Mouse (Mus musculus) heart, postnatal 0 days (tissue): Measurements from ENCODE around the gene Sgk1. TPM values are rescaled to one million over a fixed set of nuclear protein-coding genes. Genes with fewer than 3 reads are reported as not detected.
"Not testable (repeated sequence)": the region's sequence is repeated elsewhere in the genome, so short reads cannot be mapped to it uniquely, and the experiment has no call there.

Source experiments
- ATAC-seq: fragments of 200-750 bp; cut with Nextera tagmentation; 2 replicates; pipeline ENCODE4 v1.8.0; 2017; ENCODE audit warnings: low read depth, moderate number of reproducible peaks, moderate library complexity; ENCODE audit not compliant: insufficient read depth
- DNase-seq: peaks from one replicate; pipeline ENCODE4 v3.0.0-alpha.2; 2016; ENCODE audit warnings: low spot score
- H3K27ac ChIP-seq: fragments of 300-500 bp; sonication (generic); 2 replicates; pipeline ENCODE4 v1.5.1; 2014; ENCODE audit warnings: low read depth, mild to moderate bottlenecking
- H3K27me3 ChIP-seq: fragments of 300-500 bp; sonication (generic); 2 replicates; pipeline ENCODE4 v1.6.1; 2014; ENCODE audit warnings: low read length, mixed read lengths; ENCODE audit not compliant: control insufficient read depth, insufficient read depth
- H3K36me3 ChIP-seq: fragments of 300-500 bp; sonication (generic); replicated peaks from 2 replicates; pipeline ENCODE4 v1.6.1; 2014; ENCODE audit warnings: low read length, mixed read lengths; ENCODE audit not compliant: control insufficient read depth, insufficient read depth
- H3K4me1 ChIP-seq: fragments of 300-500 bp; sonication (generic); 2 replicates; pipeline ENCODE4 v1.6.1; 2014; ENCODE audit warnings: antibody characterized with exemption; ENCODE audit not compliant: control insufficient read depth, insufficient read depth
- H3K4me2 ChIP-seq: fragments of 300-500 bp; sonication (generic); 2 replicates; pipeline ENCODE4 v1.6.1; 2014; ENCODE audit warnings: low read depth, mild to moderate bottlenecking, low read length, moderate library complexity
- H3K4me3 ChIP-seq: fragments of 300-500 bp; sonication (generic); 2 replicates; pipeline ENCODE4 v1.5.1; 2014; ENCODE audit warnings: low read depth, low read length
- H3K9ac ChIP-seq: fragments of 300-500 bp; sonication (generic); replicated peaks from 2 replicates; pipeline ENCODE4 v1.6.1; 2014; ENCODE audit warnings: low read depth, low read length, mixed read lengths
- H3K9me3 ChIP-seq: fragments of 300-500 bp; sonication (generic); replicated peaks from 2 replicates; pipeline ENCODE4 v1.6.1; 2016; ENCODE audit warnings: low read length; ENCODE audit not compliant: control insufficient read depth
- CTCF ChIP-seq: IDR thresholded peaks from 2 replicates; pipeline ENCODE4 v1.5.1; 2016; ENCODE audit warnings: antibody characterized with exemption, control low read depth, low read depth
- EP300 ChIP-seq: IDR thresholded peaks from 2 replicates; pipeline ENCODE4 v1.6.1; 2016; ENCODE audit warnings: antibody characterized with exemption, low read depth
- WGBS: fragments of 180-500 bp; shearing (Covaris S2); extraction: QIAGEN DNeasy Blood & Tissue Kit; methylation state at CpG from one replicate; pipeline ENCODE4 v1.1.7; 2014; 5-methylcytosine and 5-hydroxymethylcytosine counted together
- polyA plus RNA-seq: library from polyadenylated mRNA; unstranded; fragments of >200 nt; fragmentation: Nextera tagmentation; extraction: Ambion mirVana; gene quantifications from 2 replicates; pipeline ENCODE4 v1.2.1, GENCODE M21; 2015
- total RNA-seq: library from RNA; depleted of rRNA; stranded (reverse); fragments of >200 nt; gene quantifications from 2 replicates; pipeline ENCODE4 v1.2.3, GENCODE M21; 2014; ENCODE audit warnings: low replicate concordance; rRNA removed

Gene Sgk1
- total and polyA plus RNA-seq, 2 experiments from 2014 or later, result 35.8 to 134 TPM

DNA sequence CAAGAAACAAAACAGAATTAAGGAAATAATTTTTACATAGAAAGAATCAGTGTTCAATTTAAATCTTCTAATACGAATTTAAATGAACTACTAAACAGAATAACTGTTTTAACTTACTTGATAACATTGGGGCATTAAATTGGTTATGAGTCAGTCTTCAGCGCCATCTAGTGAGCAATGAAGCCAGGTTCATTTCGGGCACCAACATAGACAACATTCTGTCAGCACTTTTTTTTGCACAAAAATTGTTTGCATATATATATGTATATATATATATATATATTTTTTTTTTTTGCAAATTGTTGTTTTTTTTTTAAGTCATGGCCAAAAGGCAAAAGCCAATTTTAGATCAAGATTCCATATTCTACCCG, 125.8 kb downstream of the Sgk1 start:
- no peaks in the 10 kb centered on the region for H3K9me3 ChIP-seq
- H3K36me3 ChIP-seq, result no peaks in the 10 kb centered on the region
- H3K9ac ChIP-seq, result no peak overlapping the region
- H3K27ac ChIP-seq, result no peak overlapping the region
- WGBS, result 30% methylated on average over 4 of the region's 4 CpGs
- TF ChIP-seq CTCF (peak; percentile 55), EP300 (no peak)
- no peak overlapping the region for H3K4me2 ChIP-seq
- H3K4me3 ChIP-seq, result no peak overlapping the region
- no peaks in the 10 kb centered on the region for H3K4me1 ChIP-seq
- no peaks in the 10 kb centered on the region for H3K27me3 ChIP-seq
- no peak for ATAC-seq
- no peak for DNase-seq

DNA sequence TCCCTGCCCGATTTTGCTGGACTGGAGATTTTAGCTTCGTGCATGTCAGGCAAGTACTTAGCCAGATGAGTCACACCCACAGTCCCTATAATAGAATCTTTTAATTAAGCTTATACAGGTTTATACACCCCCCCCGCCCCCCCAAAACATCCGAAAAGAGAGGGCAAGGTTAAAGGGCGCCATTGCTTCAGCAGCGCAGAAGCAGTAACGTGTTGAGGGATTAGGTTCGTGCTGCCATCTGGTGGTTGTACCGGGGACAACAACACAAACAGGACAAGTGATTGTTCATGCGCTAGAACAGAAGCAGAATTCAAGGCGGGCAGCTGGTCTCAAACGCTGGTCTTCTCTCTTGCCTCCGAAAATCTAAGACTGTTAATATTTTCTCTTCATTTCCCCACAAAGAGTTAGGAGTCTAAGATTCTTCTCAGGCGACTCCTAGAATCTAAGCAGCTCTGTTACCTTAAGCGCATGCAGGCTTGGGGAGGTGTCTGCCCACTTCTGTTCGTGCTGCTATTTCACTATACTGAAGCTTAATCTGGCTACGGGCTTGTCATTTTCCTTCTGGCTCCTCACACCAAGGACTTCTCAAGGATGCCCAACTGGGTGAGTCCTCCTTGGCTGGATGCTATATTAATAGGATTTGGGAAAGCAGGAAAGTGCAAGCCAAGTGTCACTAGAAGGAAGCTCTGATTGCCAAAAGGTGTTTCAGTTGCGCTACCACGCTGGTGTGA, 128.3 kb downstream of the Sgk1 start:
- DNase-seq, result peak; percentile 57
- H3K9me3 ChIP-seq, result no peaks in the 10 kb centered on the region
- no peak overlapping the region for H3K27ac ChIP-seq
- H3K9ac ChIP-seq, result no peak overlapping the region
- H3K4me1 ChIP-seq, result no peaks in the 10 kb centered on the region
- no peak; the same call in 1 of the 2 replicates for ATAC-seq
- no peak overlapping the region for H3K4me2 ChIP-seq
- H3K27me3 ChIP-seq, result no peaks in the 10 kb centered on the region
- TF ChIP-seq EP300 (no peak), CTCF (peak; percentile 85)
- no peak overlapping the region for H3K4me3 ChIP-seq
- 34% methylated on average over 19 of the region's 19 CpGs for WGBS
- no peaks in the 10 kb centered on the region for H3K36me3 ChIP-seq

DNA sequence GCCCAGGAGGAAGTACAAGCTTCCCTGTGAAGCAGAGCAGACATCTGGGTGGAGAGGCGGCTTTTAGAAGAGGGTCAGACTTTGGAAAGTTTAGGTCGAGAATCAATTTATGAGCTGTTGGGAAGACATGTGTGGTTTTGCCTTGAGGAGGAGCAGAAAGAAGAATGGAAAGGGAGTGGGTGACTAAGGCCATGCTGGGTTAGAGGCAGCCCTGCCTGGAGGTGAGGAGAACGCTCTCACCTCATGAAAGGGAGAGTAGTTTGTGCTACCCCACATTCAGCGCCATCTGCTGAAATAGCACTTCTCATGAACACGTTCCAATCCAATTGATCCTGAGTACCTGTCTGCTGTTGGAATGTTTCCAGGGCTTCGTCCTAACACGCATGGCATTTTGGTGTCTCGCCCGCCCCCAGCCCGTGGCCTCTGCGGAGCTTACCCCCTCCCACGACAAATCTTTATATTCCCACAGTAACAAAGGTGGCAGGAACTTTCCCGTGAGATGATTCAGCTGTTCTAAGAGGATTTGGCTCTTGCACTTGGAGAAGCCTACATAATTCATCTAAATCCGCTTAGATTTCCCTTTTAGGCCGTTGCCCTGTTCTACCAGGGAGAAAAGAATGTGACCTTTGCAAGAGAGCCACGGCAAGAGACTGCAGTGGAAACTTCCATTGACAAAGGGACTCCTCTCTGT, 135.6 kb downstream of the Sgk1 start:
- Histone ChIP-seq H3K27me3 (no peaks in the 10 kb centered on the region), H3K36me3 (no peaks in the 10 kb centered on the region), H3K27ac (no peak overlapping the region), H3K9ac (no peak overlapping the region), H3K4me2 (no peak overlapping the region), H3K9me3 (no peaks in the 10 kb centered on the region), H3K4me3 (no peak overlapping the region), H3K4me1 (no peaks in the 10 kb centered on the region)
- DNase-seq (no peak), ATAC-seq (no peak)
- no peak for TF ChIP-seq EP300
- TF ChIP-seq CTCF, result no peak
- 59% methylated on average over 16 of the region's 16 CpGs for WGBS

DNA sequence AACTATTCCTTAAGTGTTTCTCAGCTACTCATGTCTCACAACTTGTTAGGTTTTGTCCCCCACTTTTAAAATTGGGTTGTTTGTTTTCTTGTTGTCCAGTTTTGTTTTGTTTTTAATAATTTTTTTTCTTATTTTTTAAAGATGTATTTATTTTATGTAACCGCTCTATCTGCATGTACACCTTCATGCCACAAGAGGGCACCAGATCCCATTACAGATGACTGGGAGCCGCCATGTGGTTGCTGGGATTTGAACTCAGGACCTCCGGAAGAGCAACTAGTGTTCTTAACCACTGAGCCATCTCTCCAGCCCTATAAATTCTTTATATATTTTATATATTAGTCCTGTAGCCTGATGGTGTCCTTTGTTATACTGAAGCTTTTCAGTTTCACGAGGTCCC, 136.6 kb downstream of the Sgk1 start:
- H3K9me3 ChIP-seq, result no peaks in the 10 kb centered on the region
- ATAC-seq (no peak), DNase-seq (no peak)
- TF ChIP-seq EP300, result no peak
- no peak; the same call in 1 of the 2 replicates for TF ChIP-seq CTCF
- no peak overlapping the region for H3K4me2 ChIP-seq
- H3K9ac ChIP-seq, result no peak overlapping the region
- WGBS, result 92% methylated on average over 4 of the region's 4 CpGs
- H3K27me3 ChIP-seq, result no peaks in the 10 kb centered on the region
- H3K4me3 ChIP-seq, result no peak overlapping the region
- H3K36me3 ChIP-seq, result no peaks in the 10 kb centered on the region
- H3K4me1 ChIP-seq, result no peaks in the 10 kb centered on the region
- H3K27ac ChIP-seq, result no peak overlapping the region

DNA sequence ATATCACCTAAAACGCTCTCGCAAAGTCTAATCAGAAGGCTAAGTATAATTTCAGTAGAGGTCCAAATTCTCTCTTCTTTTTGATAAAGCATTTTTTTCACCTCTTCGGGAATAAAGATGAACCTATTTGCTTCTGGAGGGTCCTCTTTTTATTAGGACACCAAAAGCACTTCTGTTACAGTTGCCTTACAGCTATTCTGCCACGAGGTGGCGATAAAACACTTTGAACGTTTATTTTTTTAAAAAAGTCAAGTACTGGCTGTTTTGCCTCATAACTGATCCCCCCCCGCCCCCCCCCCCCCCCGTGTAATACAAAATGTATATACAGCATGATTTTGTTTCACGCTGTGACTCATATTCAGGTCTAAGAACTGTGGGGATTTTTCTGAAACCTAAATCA, 152.3 kb downstream of the Sgk1 start:
- DNase-seq, result no peak
- no peak for ATAC-seq
- Histone ChIP-seq H3K4me2 (no peak overlapping the region), H3K4me1 (no peaks in the 10 kb centered on the region), H3K27me3 (no peaks in the 10 kb centered on the region), H3K9me3 (no peaks in the 10 kb centered on the region), H3K36me3 (no peaks in the 10 kb centered on the region), H3K27ac (no peak overlapping the region), H3K4me3 (no peak overlapping the region), H3K9ac (no peak overlapping the region)
- WGBS, result 7% methylated on average over 9 of the region's 9 CpGs
- TF ChIP-seq EP300 (no peak), CTCF (peak; percentile 32)

DNA sequence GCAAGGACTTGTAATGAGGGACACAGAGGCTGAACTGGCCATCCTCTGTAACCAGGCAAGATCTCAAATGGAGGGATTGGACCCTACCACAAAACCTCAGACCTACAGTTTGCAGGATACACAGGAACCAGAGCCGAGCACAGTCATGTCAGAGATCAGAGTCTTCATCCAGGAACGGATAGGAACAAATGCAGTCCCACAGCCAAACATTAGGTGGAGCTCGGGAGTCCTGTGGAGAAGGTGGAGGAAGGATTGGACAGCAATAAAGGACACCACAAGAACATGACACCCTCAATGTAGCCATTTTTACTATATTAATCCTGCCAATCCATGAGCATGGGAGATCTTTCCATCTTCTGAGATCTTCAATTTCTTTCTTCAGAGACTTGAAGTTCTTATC, 154.3 kb downstream of the Sgk1 start:
- not testable (repeated sequence) for H3K27me3 ChIP-seq, H3K4me2 ChIP-seq, H3K9me3 ChIP-seq, H3K4me1 ChIP-seq, H3K4me3 ChIP-seq, H3K27ac ChIP-seq, ATAC-seq, H3K36me3 ChIP-seq, H3K9ac ChIP-seq
- peak; percentile 49 for DNase-seq
- 6% methylated on average over 3 of the region's 3 CpGs for WGBS
- TF ChIP-seq CTCF, result peak; percentile 65

Other genes starting within 250 kb of the Sgk1 start
- gene 4930444G20Rik, start 185.9 kb downstream of the Sgk1 start, total RNA-seq, result not detected in 2 replicates
- gene 4930444G20Rik, start 185.9 kb downstream of the Sgk1 start, polyA plus RNA-seq, result not detected in 2 replicates